ENCODE assay signal across 14 mouse cellular contexts in genomic region chr3:26826958-26827839, GRCm38 (mm10).
DNase-seq lines count a peak whose midpoint lies in the region; ATAC-seq lines count a peak whose summit lies in the region.
"Had no signal": no experiment of that assay in that cellular context is flagged by ENCODE, and none has a peak within 500 bp of the region (broad histone marks: within the 10 kb centered on the region; RNA-seq: fewer than 3 reads in every experiment).

No protein-coding gene starts in this region.

- no peak overlapping the region for H3K4me3 ChIP-seq in forebrain, embryonic 11.5 days (ENCODE audit: low read depth, low read length)
- H3K4me3 ChIP-seq in forebrain, embryonic 10.5 days, result no peak overlapping the region
- no peak overlapping the region for H3K4me3 ChIP-seq in hindbrain, embryonic 16.5 days (ENCODE audit: low read length)
- H3K4me3 ChIP-seq: kidney, embryonic 15.5 days; limb, embryonic 15.5 days had no signal

- DNase-seq in forebrain, embryonic 11.5 days (ENCODE audit: low spot score), result no peak
- DNase-seq in forebrain, embryonic 10.5 days (ENCODE audit: extremely low spot score, low spot score), result no peak
- DNase-seq in retina, postnatal 1 day, result peak; percentile 29
- DNase-seq in retina, embryonic 14.5 days (ENCODE audit: low spot score), result no peak
- DNase-seq in right cerebral cortex, postnatal 14 days, result peak; percentile 31
- no peak for DNase-seq in heart, postnatal 36 days
- no peak for DNase-seq in lung, postnatal 25 days (ENCODE audit: low spot score)
- DNase-seq: adrenal gland, postnatal 14 days; cerebellum, adult 11 months had no signal

- 81% methylated on average over 7 of the region's 7 CpGs for WGBS in forebrain, embryonic 11.5 days
- WGBS in forebrain, embryonic 10.5 days, result 92% methylated on average over 7 of the region's 7 CpGs
- WGBS in hindbrain, embryonic 16.5 days, result 58% methylated on average over 7 of the region's 7 CpGs

- 0 out of 2 replicates have a peak, but pooled peaks cover 3% of the 10 kb centered on the region for H3K4me1 ChIP-seq in forebrain, embryonic 11.5 days (replicated peaks; ENCODE audit: control insufficient read depth, insufficient read depth, low read length)
- peaks cover 5% of the 10 kb centered on the region; the same call in 1 of the 2 replicates for H3K4me1 ChIP-seq in forebrain, embryonic 10.5 days
- no peaks in the 10 kb centered on the region for H3K4me1 ChIP-seq in hindbrain, embryonic 16.5 days (ENCODE audit: control insufficient read depth, insufficient read depth, low read depth, low read length)
- H3K4me1 ChIP-seq: kidney, embryonic 15.5 days; limb, embryonic 15.5 days had no signal

- H3K36me3 ChIP-seq in forebrain, embryonic 11.5 days (ENCODE audit: control insufficient read depth, insufficient read depth, low read length), result no peaks in the 10 kb centered on the region
- no peaks in the 10 kb centered on the region for H3K36me3 ChIP-seq in forebrain, embryonic 10.5 days (replicated peaks)
- H3K36me3 ChIP-seq in hindbrain, embryonic 16.5 days (ENCODE audit: control insufficient read depth, insufficient read depth, low read length), result no peaks in the 10 kb centered on the region
- H3K36me3 ChIP-seq: kidney, embryonic 15.5 days; limb, embryonic 15.5 days had no signal

- H3K27ac ChIP-seq in forebrain, embryonic 11.5 days (ENCODE audit: low read depth, low read length), result no peak overlapping the region
- H3K27ac ChIP-seq in forebrain, embryonic 10.5 days, result no peak overlapping the region
- no peak overlapping the region for H3K27ac ChIP-seq in hindbrain, embryonic 16.5 days (ENCODE audit: low read depth, low read length)
- H3K27ac ChIP-seq: kidney, embryonic 15.5 days; limb, embryonic 15.5 days had no signal

- no peak overlapping the region for H3K9ac ChIP-seq in forebrain, embryonic 11.5 days (ENCODE audit: low read length)
- no peak overlapping the region for H3K9ac ChIP-seq in hindbrain, embryonic 16.5 days (ENCODE audit: low read depth, low read length)
- H3K9ac ChIP-seq: kidney, embryonic 15.5 days; limb, embryonic 15.5 days had no signal

- 0 out of 2 replicates have a peak, but pooled peaks have one; percentile 56 for ATAC-seq in forebrain, embryonic 11.5 days (replicated peaks; ENCODE audit: low FRiP score)
- peak; percentile 87 for ATAC-seq in hindbrain, embryonic 16.5 days
- ATAC-seq: lung, postnatal 0 days had no signal

- H3K9me3 ChIP-seq in forebrain, embryonic 11.5 days (ENCODE audit: control insufficient read depth, low read length), result no peaks in the 10 kb centered on the region
- no peaks in the 10 kb centered on the region for H3K9me3 ChIP-seq in forebrain, embryonic 10.5 days
- no peaks in the 10 kb centered on the region for H3K9me3 ChIP-seq in hindbrain, embryonic 16.5 days (ENCODE audit: control insufficient read depth, low read length)
- H3K9me3 ChIP-seq: kidney, embryonic 15.5 days; limb, embryonic 15.5 days had no signal

- no peaks in the 10 kb centered on the region for H3K27me3 ChIP-seq in forebrain, embryonic 11.5 days (ENCODE audit: control insufficient read depth, insufficient read depth, low read length)
- no peaks in the 10 kb centered on the region for H3K27me3 ChIP-seq in forebrain, embryonic 10.5 days (ENCODE audit: poor library complexity, severe bottlenecking)
- no peaks in the 10 kb centered on the region for H3K27me3 ChIP-seq in hindbrain, embryonic 16.5 days (replicated peaks; ENCODE audit: control insufficient read depth, insufficient read depth, low read length)
- H3K27me3 ChIP-seq: kidney, embryonic 15.5 days; limb, embryonic 15.5 days had no signal

- H3K4me2 ChIP-seq in forebrain, embryonic 11.5 days (ENCODE audit: low read depth, low read length, severe bottlenecking), result no peak overlapping the region
- H3K4me2 ChIP-seq in hindbrain, embryonic 16.5 days (ENCODE audit: low read length), result no peak overlapping the region
- H3K4me2 ChIP-seq: heart, embryonic 11.5 days; kidney, embryonic 15.5 days; limb, embryonic 15.5 days had no signal

- intact Hi-C loops in heart, postnatal 36 days (cut with DNase I), result no loop called here

Comparison
In these comparisons a context has a peak if more than half of its experiments do, and no peak if none do; other contexts are left out.
1. DNase-seq: peak in retina, postnatal 1 day (single experiment) and right cerebral cortex, postnatal 14 days (single experiment); none in forebrain, embryonic 11.5 days (single experiment), forebrain, embryonic 10.5 days (single experiment), retina, embryonic 14.5 days (single experiment), heart, postnatal 36 days (0 of 2) and lung, postnatal 25 days (single experiment).